Mouse (Mus musculus): ENCODE results near the gene Ccdc121.
A peak's percentile ranks its signal among the peaks of the same experiment; 100 is the strongest.

Gene Ccdc121

GRCm38 (mm10) chr1:181512430-181513129 is 1.3 kb upstream of the Ccdc121 start:
- DNase-seq (ENCODE audit: low read depth, low spot score) = no peak

GRCm38 (mm10) chr1:181510855-181511254 is 396 bp downstream of the Ccdc121 start:
- DNase-seq (ENCODE audit: low read depth, low spot score) = peak; percentile 6

GRCm38 (mm10) chr1:181505367-181505766 is 5.9 kb downstream of the Ccdc121 start:
- DNase-seq (ENCODE audit: low read depth, low spot score) = no peak

- DNase-seq (ENCODE audit: low read depth, low spot score) = no peak
Measured at GRCm38 (mm10) chr1:181503471-181503870, 7.8 kb downstream of the Ccdc121 start.

- no peak for DNase-seq (ENCODE audit: low read depth, low spot score)
Measured at GRCm38 (mm10) chr1:181484696-181485095, 26.6 kb downstream of the Ccdc121 start.

- DNase-seq (ENCODE audit: low read depth, low spot score) = no peak
Measured at GRCm38 (mm10) chr1:181476557-181476956, 34.7 kb downstream of the Ccdc121 start.

GRCm38 (mm10) chr1:181476141-181476540 is 35.1 kb downstream of the Ccdc121 start:
- DNase-seq (ENCODE audit: low read depth, low spot score) = no peak

- DNase-seq (ENCODE audit: low read depth, low spot score) = no peak
Measured at GRCm38 (mm10) chr1:181469415-181469814, 41.8 kb downstream of the Ccdc121 start.

GRCm38 (mm10) chr1:181467321-181467670 is 44.0 kb downstream of the Ccdc121 start:
- DNase-seq (ENCODE audit: low read depth, low spot score) = no peak

- no peak for DNase-seq (ENCODE audit: low read depth, low spot score)
Measured at GRCm38 (mm10) chr1:181466601-181467320, 44.5 kb downstream of the Ccdc121 start.

- DNase-seq (ENCODE audit: low read depth, low spot score) = no peak
Measured at GRCm38 (mm10) chr1:181466040-181466439, 45.2 kb downstream of the Ccdc121 start.

- DNase-seq (ENCODE audit: low read depth, low spot score) = peak; percentile 42
Measured at GRCm38 (mm10) chr1:181465027-181465426, 46.2 kb downstream of the Ccdc121 start.

GRCm38 (mm10) chr1:181462906-181463179 is 48.4 kb downstream of the Ccdc121 start:
- DNase-seq (ENCODE audit: low read depth, low spot score) = no peak

- no peak for DNase-seq (ENCODE audit: low read depth, low spot score)
Measured at GRCm38 (mm10) chr1:181462051-181462905, 49.0 kb downstream of the Ccdc121 start.

GRCm38 (mm10) chr1:181461484-181461883 is 49.8 kb downstream of the Ccdc121 start:
- DNase-seq (ENCODE audit: low read depth, low spot score) = no peak

GRCm38 (mm10) chr1:181460283-181460682 is 51.0 kb downstream of the Ccdc121 start:
- no peak for DNase-seq (ENCODE audit: low read depth, low spot score)

Data from R1 (cell line).